Mouse (Mus musculus) neural tube, embryonic 15.5 days (tissue): ENCODE measurements at regions not wholly inside any gene's neighbourhood (a gene's known extent, or its start where the extent isn't known, plus 50 kb on each side); places are given as distances from the start of the nearest gene placed in this dataset.

Source experiments
- ATAC-seq: fragments of 200-750 bp; cut with Nextera tagmentation; 2 replicates; pipeline ENCODE4 v1.8.0; 2017; ENCODE audit warnings: mild to moderate bottlenecking, moderate TSS enrichment, moderate library complexity; ENCODE audit not compliant: low FRiP score
- H3K27ac ChIP-seq: fragments of 300-500 bp; sonication (generic); replicated peaks from 2 replicates; pipeline ENCODE4 v1.5.1; 2015; ENCODE audit warnings: mild to moderate bottlenecking, inconsistent platforms
- H3K27me3 ChIP-seq: fragments of 300-500 bp; sonication (generic); replicated peaks from 2 replicates; pipeline ENCODE4 v1.6.1; 2015; ENCODE audit warnings: inconsistent platforms
- H3K36me3 ChIP-seq: fragments of 300-500 bp; sonication (generic); 2 replicates; pipeline ENCODE4 v1.6.1; 2015; ENCODE audit warnings: inconsistent platforms
- H3K4me1 ChIP-seq: fragments of 300-500 bp; sonication (generic); 2 replicates; pipeline ENCODE4 v1.6.1; 2015; ENCODE audit warnings: inconsistent platforms
- H3K4me2 ChIP-seq: fragments of 300-500 bp; sonication (generic); 2 replicates; pipeline ENCODE4 v1.6.1; 2015; ENCODE audit warnings: inconsistent platforms, mild to moderate bottlenecking, moderate library complexity
- H3K4me3 ChIP-seq: fragments of 300-500 bp; sonication (generic); replicated peaks from 2 replicates; pipeline ENCODE4 v1.5.1; 2015; ENCODE audit warnings: mild to moderate bottlenecking, inconsistent platforms
- H3K9ac ChIP-seq: fragments of 300-500 bp; sonication (generic); replicated peaks from 2 replicates; pipeline ENCODE4 v1.6.1; 2015; ENCODE audit warnings: mild to moderate bottlenecking, inconsistent platforms
- H3K9me3 ChIP-seq: fragments of 300-500 bp; sonication (generic); replicated peaks from 2 replicates; pipeline ENCODE4 v1.6.1; 2016; ENCODE audit warnings: inconsistent platforms
- WGBS: fragments of 180-500 bp; shearing (Covaris S2); methylation state at CpG from one replicate; pipeline ENCODE4 v1.1.7; 2015; ENCODE audit warnings: mixed read lengths; 5-methylcytosine and 5-hydroxymethylcytosine counted together

GRCm38 (mm10) chr17:68172838-68173237, 100.8 kb upstream of the L3mbtl4 start:
- no peaks in the 10 kb centered on the region for H3K9me3 ChIP-seq
- no peak overlapping the region for H3K9ac ChIP-seq
- no peaks in the 10 kb centered on the region for H3K4me1 ChIP-seq
- H3K27me3 ChIP-seq = no peaks in the 10 kb centered on the region
- ATAC-seq = no peak
- H3K4me2 ChIP-seq = no peak overlapping the region
- no peak overlapping the region for H3K27ac ChIP-seq
- no peaks in the 10 kb centered on the region for H3K36me3 ChIP-seq
- no peak overlapping the region for H3K4me3 ChIP-seq
- WGBS = 93% methylated on average over 7 of the region's 7 CpGs

GRCm38 (mm10) chr17:68176611-68177165, 96.9 kb upstream of the L3mbtl4 start:
- Histone ChIP-seq H3K27me3 (no peaks in the 10 kb centered on the region), H3K4me2 (no peak overlapping the region), H3K9me3 (no peaks in the 10 kb centered on the region), H3K9ac (no peak overlapping the region), H3K4me3 (no peak overlapping the region), H3K4me1 (no peaks in the 10 kb centered on the region), H3K36me3 (no peaks in the 10 kb centered on the region), H3K27ac (no peak overlapping the region)
- no peak for ATAC-seq
- WGBS = 62% methylated on average over 9 of the region's 9 CpGs

- no peak overlapping the region for H3K27ac ChIP-seq
- no peak overlapping the region for H3K9ac ChIP-seq
- no peaks in the 10 kb centered on the region for H3K36me3 ChIP-seq
- H3K9me3 ChIP-seq = no peaks in the 10 kb centered on the region
- 43% methylated on average over 2 of the region's 2 CpGs for WGBS
- no peaks in the 10 kb centered on the region for H3K4me1 ChIP-seq
- ATAC-seq = no peak
- no peak overlapping the region for H3K4me2 ChIP-seq
- no peaks in the 10 kb centered on the region for H3K27me3 ChIP-seq
- no peak overlapping the region for H3K4me3 ChIP-seq
Observed at GRCm38 (mm10) chr17:68177835-68178234, 95.8 kb upstream of the L3mbtl4 start.

- no peak for ATAC-seq
- 77% methylated on average over 2 of the region's 2 CpGs for WGBS
- H3K4me1 ChIP-seq = no peaks in the 10 kb centered on the region
- H3K27ac ChIP-seq = no peak overlapping the region
- no peaks in the 10 kb centered on the region for H3K27me3 ChIP-seq
- H3K9ac ChIP-seq = no peak overlapping the region
- H3K9me3 ChIP-seq = no peaks in the 10 kb centered on the region
- no peaks in the 10 kb centered on the region for H3K36me3 ChIP-seq
- no peak overlapping the region for H3K4me2 ChIP-seq
- no peak overlapping the region for H3K4me3 ChIP-seq
Observed at GRCm38 (mm10) chr17:68185385-68185784, 88.2 kb upstream of the L3mbtl4 start.

GRCm38 (mm10) chr17:68189888-68190287, 83.7 kb upstream of the L3mbtl4 start:
- Histone ChIP-seq H3K9me3 (no peaks in the 10 kb centered on the region), H3K27ac (no peak overlapping the region), H3K4me3 (no peak overlapping the region), H3K27me3 (no peaks in the 10 kb centered on the region), H3K4me1 (no peaks in the 10 kb centered on the region), H3K36me3 (no peaks in the 10 kb centered on the region), H3K9ac (no peak overlapping the region), H3K4me2 (no peak overlapping the region)
- ATAC-seq = no peak
- WGBS = 82% methylated on average over 4 of the region's 4 CpGs

- WGBS = 94% methylated on average over 4 of the region's 4 CpGs
- Histone ChIP-seq H3K27ac (no peak overlapping the region), H3K9me3 (no peaks in the 10 kb centered on the region), H3K4me2 (no peak overlapping the region), H3K9ac (no peak overlapping the region), H3K4me3 (no peak overlapping the region), H3K36me3 (no peaks in the 10 kb centered on the region), H3K4me1 (peaks cover 2% of the 10 kb centered on the region; the same call in 1 of the 2 replicates), H3K27me3 (no peaks in the 10 kb centered on the region)
- no peak for ATAC-seq
Observed at GRCm38 (mm10) chr17:68205545-68205944, 68.1 kb upstream of the L3mbtl4 start.

- WGBS = 28% methylated on average over 2 of the region's 2 CpGs
- no peak overlapping the region for H3K9ac ChIP-seq
- no peaks in the 10 kb centered on the region for H3K36me3 ChIP-seq
- H3K4me1 ChIP-seq = peaks cover 8% of the 10 kb centered on the region; the same call in 1 of the 2 replicates
- ATAC-seq = no peak
- H3K27me3 ChIP-seq = no peaks in the 10 kb centered on the region
- H3K27ac ChIP-seq = no peak overlapping the region
- H3K9me3 ChIP-seq = no peaks in the 10 kb centered on the region
- H3K4me3 ChIP-seq = no peak overlapping the region
- no peak overlapping the region for H3K4me2 ChIP-seq
Observed at GRCm38 (mm10) chr17:68208837-68209236, 64.8 kb upstream of the L3mbtl4 start.

- Histone ChIP-seq H3K4me3 (no peak overlapping the region; the same call in 1 of the 2 replicates), H3K9me3 (no peaks in the 10 kb centered on the region), H3K27ac (no peak overlapping the region), H3K36me3 (no peaks in the 10 kb centered on the region), H3K4me1 (peaks cover 8% of the 10 kb centered on the region; the same call in 1 of the 2 replicates), H3K4me2 (peak overlapping the region; percentile 40), H3K9ac (no peak overlapping the region; the same call in 1 of the 2 replicates), H3K27me3 (no peaks in the 10 kb centered on the region)
- WGBS = 21% methylated on average over 14 of the region's 14 CpGs
- no peak for ATAC-seq
Observed at GRCm38 (mm10) chr17:68210313-68211254, 63.0 kb upstream of the L3mbtl4 start.

GRCm38 (mm10) chr17:68218246-68218645, 55.4 kb upstream of the L3mbtl4 start:
- Histone ChIP-seq H3K9me3 (no peaks in the 10 kb centered on the region), H3K9ac (no peak overlapping the region), H3K27me3 (no peaks in the 10 kb centered on the region), H3K4me1 (no peaks in the 10 kb centered on the region), H3K36me3 (no peaks in the 10 kb centered on the region), H3K4me2 (no peak overlapping the region), H3K27ac (no peak overlapping the region), H3K4me3 (no peak overlapping the region)
- ATAC-seq = no peak
- 83% methylated on average over 4 of the region's 4 CpGs for WGBS

GRCm38 (mm10) chr17:68223170-68223569, 50.4 kb upstream of the L3mbtl4 start:
- Histone ChIP-seq H3K4me2 (no peak overlapping the region), H3K36me3 (no peaks in the 10 kb centered on the region), H3K27ac (no peak overlapping the region), H3K9me3 (no peaks in the 10 kb centered on the region), H3K9ac (no peak overlapping the region), H3K4me1 (no peaks in the 10 kb centered on the region), H3K4me3 (no peak overlapping the region), H3K27me3 (no peaks in the 10 kb centered on the region)
- 92% methylated on average over 3 of the region's 3 CpGs for WGBS
- ATAC-seq = no peak
